Comparison of ENCODE assay signal across 8 mouse cellular contexts in genomic region chr4:97777081-97777705, GRCm38 (mm10). TPM values are rescaled to one million over a fixed set of nuclear protein-coding genes. Genes with fewer than 3 reads are reported as not detected.
A peak's percentile ranks its signal among the peaks of the same experiment; 100 is the strongest.
DNase-seq lines count a peak whose midpoint lies in the region; ATAC-seq and TF ChIP-seq lines count a peak whose summit lies in the region.

No protein-coding gene starts in this region.

- peak; percentile 38 to 50 for DNase-seq in left cerebral cortex, adult 2 months (ENCODE audit: extremely low spot score in 1 of 2, low spot score in 2 of 2)
- DNase-seq in left cerebral cortex, adult 9 months (ENCODE audit: low spot score in 2 of 2) = no peak
- peak; percentile 76 to 80 for DNase-seq in cerebellum, postnatal 10 days
- DNase-seq in lung, postnatal 4 days = peak; percentile 73 to 80
- peak; percentile 53 to 73 for DNase-seq in spleen, postnatal 4 days (ENCODE audit: low spot score in 2 of 2)
- no peak for DNase-seq in c-Kit-positive CD71-positive TER-119-positive erythroid progenitor cells, embryonic 14.5 days (ENCODE audit: low spot score)

- no peaks in the 10 kb centered on the region for H3K9me3 ChIP-seq in heart, embryonic 11.5 days (replicated peaks; ENCODE audit: control insufficient read depth, low read length)
- no peaks in the 10 kb centered on the region for H3K9me3 ChIP-seq in kidney, embryonic 16.5 days (ENCODE audit: low read length)

- peak overlapping the region; percentile 88 for H3K27ac ChIP-seq in left cerebral cortex, adult 2 months
- H3K27ac ChIP-seq in heart, embryonic 11.5 days (ENCODE audit: low read depth, low read length) = peak overlapping the region; percentile 96
- H3K27ac ChIP-seq in kidney, embryonic 16.5 days (ENCODE audit: low read length) = peak overlapping the region; percentile 81

- peak; percentile 25 for ATAC-seq in heart, embryonic 11.5 days (replicated peaks; ENCODE audit: insufficient number of reproducible peaks, low FRiP score, low TSS enrichment)
- ATAC-seq in kidney, embryonic 16.5 days (ENCODE audit: low FRiP score, low TSS enrichment) = peak; percentile 58

- intact Hi-C loops in left cerebral cortex, adult 2 months (cut with DNase I) = loop anchor here (2.0 to 10.0 kb wide), 4 partner anchors 132 to 465 kb away; no protein-coding TSS in a partner anchor

- H3K9ac ChIP-seq in heart, embryonic 11.5 days (ENCODE audit: low read depth, low read length) = peak overlapping the region; percentile 99
- H3K9ac ChIP-seq in kidney, embryonic 16.5 days (replicated peaks; ENCODE audit: low read length) = peak overlapping the region; percentile 93

- TF ChIP-seq CTCF in left cerebral cortex, adult 2 months (IDR thresholded peaks at IDR 0.05) = no peak

- peak overlapping the region; percentile 81 for H3K4me3 ChIP-seq in left cerebral cortex, adult 2 months
- peak overlapping the region; percentile 97 for H3K4me3 ChIP-seq in heart, embryonic 11.5 days (ENCODE audit: low read depth, low read length)
- H3K4me3 ChIP-seq in kidney, embryonic 16.5 days (ENCODE audit: low read length) = peak overlapping the region; percentile 80

- H3K4me2 ChIP-seq in heart, embryonic 11.5 days = peak overlapping the region; percentile 71
- peak overlapping the region; percentile 85 for H3K4me2 ChIP-seq in kidney, embryonic 16.5 days (replicated peaks; ENCODE audit: low read depth, low read length)

- 1% methylated on average over 31 of the region's 77 CpGs for WGBS in heart, embryonic 11.5 days (ENCODE audit: insufficient replicate concordance)
- WGBS in kidney, embryonic 16.5 days = 0% methylated on average over 58 of the region's 77 CpGs

- H3K27me3 ChIP-seq in heart, embryonic 11.5 days (ENCODE audit: control insufficient read depth, insufficient read depth, low read length) = no peaks in the 10 kb centered on the region; the same call in 1 of the 2 replicates
- peaks cover 29% of the 10 kb centered on the region for H3K27me3 ChIP-seq in kidney, embryonic 16.5 days (ENCODE audit: insufficient read depth, low read length)

- no peaks in the 10 kb centered on the region for H3K36me3 ChIP-seq in heart, embryonic 11.5 days (ENCODE audit: control insufficient read depth, insufficient read depth, low read length)
- no peaks in the 10 kb centered on the region for H3K36me3 ChIP-seq in kidney, embryonic 16.5 days (ENCODE audit: insufficient read depth, low read length)

- peaks cover 21% of the 10 kb centered on the region for H3K4me1 ChIP-seq in heart, embryonic 11.5 days (ENCODE audit: control insufficient read depth, insufficient read depth, low read length)
- H3K4me1 ChIP-seq in kidney, embryonic 16.5 days (ENCODE audit: insufficient read depth, low read length) = peaks cover 24% of the 10 kb centered on the region

RNA-seq across cellular contexts. Expression of gene E130114P18Rik, which starts 0.7 kb away (rescaled TPM):
- total RNA-seq in left cerebral cortex, adult 2 months (2021) = 1 to 10 TPM; 3.7 to 4.9 TPM
- 0.72 and 0.73 TPM in 2 replicates for polyA plus RNA-seq in heart, embryonic 11.5 days (2014; fragmentation: Nextera tagmentation; extraction: Ambion mirVana)
- 0.54 and 0.58 TPM in 2 replicates for polyA plus RNA-seq in kidney, embryonic 16.5 days (2015; fragmentation: Nextera tagmentation; extraction: Ambion mirVana)

RNA-seq across cellular contexts. Expression of gene Nfia, which starts 4.7 kb away (rescaled TPM):
- 10 to 100 TPM; 58.1 to 62.5 TPM for total RNA-seq in left cerebral cortex, adult 2 months (2021)
- 27.5 and 33.7 TPM in 2 replicates for polyA plus RNA-seq in heart, embryonic 11.5 days (2014; fragmentation: Nextera tagmentation; extraction: Ambion mirVana)
- 19.9 and 25.0 TPM in 2 replicates for polyA plus RNA-seq in kidney, embryonic 16.5 days (2015; fragmentation: Nextera tagmentation; extraction: Ambion mirVana)

Comparison
In these comparisons a context has a peak if more than half of its experiments do, and no peak if none do; other contexts are left out.
1. DNase-seq: peak in left cerebral cortex, adult 2 months (2 of 2), cerebellum, postnatal 10 days (2 of 2), lung, postnatal 4 days (2 of 2) and spleen, postnatal 4 days (2 of 2); none in left cerebral cortex, adult 9 months (0 of 2) and c-Kit-positive CD71-positive TER-119-positive erythroid progenitor cells, embryonic 14.5 days (single experiment).
2. Peak in every context shown above with its lines, with median percentiles within 50 percentile points of each other: H3K27ac ChIP-seq and H3K4me3 ChIP-seq.